Mouse (Mus musculus) ovary, postnatal 14 days (tissue): ENCODE data around the gene Vmn1r65.
"Not testable (repeated sequence)": the region's sequence is repeated elsewhere in the genome, so short reads cannot be mapped to it uniquely, and the experiment has no call there.

ENCODE experiments used
- DNase-seq: peaks from one replicate; pipeline ENCODE4 v3.0.0; 2022; ENCODE audit warnings: low spot score

Gene Vmn1r65

GRCm38 (mm10) chr7:6010910-6011309, at the start of gene Vmn1r65:
Gene Vmn1r65 (minus strand): TSS chr7:6011010.
- no peak for DNase-seq

DNA sequence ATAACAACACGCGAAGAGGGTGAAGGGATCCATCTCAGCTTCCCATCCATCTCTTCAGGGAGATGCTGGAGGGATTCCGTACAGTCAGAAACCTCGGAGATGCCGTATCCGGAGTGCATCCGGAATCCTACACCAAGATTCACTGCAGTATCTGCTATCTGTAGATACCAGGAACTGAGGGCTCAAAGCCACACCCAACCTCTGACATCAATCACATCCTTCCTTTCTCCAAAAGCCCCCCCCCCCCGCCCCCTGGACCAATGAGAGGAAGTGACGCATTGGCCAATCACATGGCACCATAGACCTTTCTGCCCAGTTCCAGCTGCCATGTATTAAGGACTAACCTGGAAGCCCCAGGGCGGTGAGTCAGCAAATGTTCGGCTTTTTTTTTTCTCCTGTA, 34.1 kb upstream of the Vmn1r65 start, which contains the start of gene Nlrp4c:
TSS of gene Nlrp4c (plus strand) at position 301 of the 400 bp plus-strand sequence.
- DNase-seq: no peak

GRCm38 (mm10) chr7:5982426-5982825, 28.4 kb downstream of the Vmn1r65 start:
- not testable (repeated sequence) for DNase-seq

- DNase-seq: not testable (repeated sequence)
These were observed 38.3 kb downstream of the Vmn1r65 start for GRCm38 (mm10) chr7:5972546-5972945.
